Mouse (Mus musculus): Measurements from ENCODE around the gene Efna5.

DNA sequence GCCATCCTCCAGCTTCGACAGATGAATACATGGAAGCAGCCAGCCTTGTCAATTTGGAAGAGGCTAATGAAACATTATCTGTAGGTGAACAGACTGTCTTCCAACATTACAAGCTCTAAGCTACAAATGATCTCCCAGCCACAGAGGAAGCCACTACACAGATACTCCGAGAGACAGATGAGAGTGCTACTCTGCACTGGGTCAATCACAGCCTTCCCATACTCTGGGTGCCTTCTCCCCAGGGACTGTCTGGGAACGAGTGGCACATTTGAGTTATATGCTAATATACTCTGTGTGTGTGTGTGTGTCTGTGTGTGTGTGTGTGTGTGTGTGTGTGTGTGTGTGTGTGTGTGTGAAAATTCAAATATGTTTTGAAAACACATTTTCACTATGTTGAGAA lies 30.5 kb downstream of the Efna5 start:
- TF ChIP-seq POLR2A (IDR thresholded peaks at IDR 0.05; ENCODE audit: low read depth, low read length) (no peak), CTCF (IDR thresholded peaks at IDR 0.05; ENCODE audit: borderline replicate concordance, insufficient read depth, low read length) (no peak)
